Mouse (Mus musculus): ENCODE results near the gene Pramel5.
"Not testable (repeated sequence)": the region's sequence is repeated elsewhere in the genome, so short reads cannot be mapped to it uniquely, and the experiment has no call there.

Pramel5 gene

GRCm38 (mm10) chr4:144280388-144280787 lies at the start of gene Pramel5:
Gene Pramel5 (minus strand): TSS chr4:144280488.
- not testable (repeated sequence) for DNase-seq (ENCODE audit: low read depth)

- DNase-seq (ENCODE audit: low read depth), result not testable (repeated sequence)
Observed at GRCm38 (mm10) chr4:144329949-144330348, 49.7 kb upstream of the Pramel5 start, which contains the start of gene Gm13128. Gene Gm13128 (plus strand): TSS chr4:144330249.

GRCm38 (mm10) chr4:144312666-144313460 lies 32.6 kb upstream of the Pramel5 start:
- not testable (repeated sequence) for DNase-seq (ENCODE audit: low read depth)

- DNase-seq (ENCODE audit: low read depth), result not testable (repeated sequence)
Observed at GRCm38 (mm10) chr4:144299414-144299813, 19.1 kb upstream of the Pramel5 start.

- DNase-seq (ENCODE audit: low read depth), result not testable (repeated sequence)
Observed at GRCm38 (mm10) chr4:144254768-144255167, 25.5 kb downstream of the Pramel5 start.
